Mouse (Mus musculus): ENCODE data around the gene Gm10337. TPM values are rescaled to one million over a fixed set of nuclear protein-coding genes. Genes with fewer than 3 reads are reported as not detected.

The Gm10337 gene
- polyA plus RNA-seq, 1 experiment = not detected

GRCm38 (mm10) chr15:102473246-102473645 lies 30.3 kb upstream of the Gm10337 start:
- Histone ChIP-seq H3K79me2 (ENCODE audit: control insufficient read depth, insufficient read depth) (peaks cover 75% of the 10 kb centered on the region), H3K4me2 (ENCODE audit: low read depth) (peak overlapping the region; percentile 80), H3K4me3 (no peak overlapping the region), H3K27me3 (ENCODE audit: control insufficient read depth, insufficient read depth, insufficient read length) (no peaks in the 10 kb centered on the region), H3K36me3 (ENCODE audit: control insufficient read depth, insufficient read depth) (peaks cover 57% of the 10 kb centered on the region), H3ac (ENCODE audit: control insufficient read depth, insufficient read length) (no peak overlapping the region)
- peak; percentile 16 for TF ChIP-seq POLR2AphosphoS2 (IDR thresholded peaks at IDR 0.05; ENCODE audit: insufficient read length, low read depth)
- TF ChIP-seq USF1 (IDR thresholded peaks at IDR 0.05; ENCODE audit: low read depth) = no peak

- no peak overlapping the region for H3K4me3 ChIP-seq
- peaks cover 88% of the 10 kb centered on the region for H3K79me2 ChIP-seq (ENCODE audit: control insufficient read depth, insufficient read depth)
- H3K4me2 ChIP-seq (ENCODE audit: low read depth) = no peak overlapping the region
- no peak overlapping the region for H3ac ChIP-seq (ENCODE audit: control insufficient read depth, insufficient read length)
- TF ChIP-seq TCF12 (IDR thresholded peaks at IDR 0.05; ENCODE audit: insufficient read depth, poor library complexity, severe bottlenecking) (no peak), MAX (IDR thresholded peaks at IDR 0.05; ENCODE audit: low read depth) (no peak), MYOG (IDR thresholded peaks at IDR 0.05; ENCODE audit: control insufficient read depth in 1 of 3, insufficient read depth in 1 of 3, insufficient read length in 2 of 3, low read depth in 2 of 3) (no peak), REST (IDR thresholded peaks at IDR 0.05; ENCODE audit: insufficient read depth, insufficient read length) (no peak), SRF (IDR thresholded peaks at IDR 0.05; ENCODE audit: control insufficient read depth, insufficient read length, low read depth) (no peak), CEBPB (IDR thresholded peaks at IDR 0.05; ENCODE audit: insufficient read depth, poor library complexity, severe bottlenecking) (no peak), USF1 (IDR thresholded peaks at IDR 0.05; ENCODE audit: low read depth) (no peak), POLR2A (IDR thresholded peaks at IDR 0.05; ENCODE audit: insufficient read length, low read depth) (no peak), POLR2AphosphoS2 (IDR thresholded peaks at IDR 0.05; ENCODE audit: insufficient read length, low read depth) (no peak)
- no peaks in the 10 kb centered on the region for H3K27me3 ChIP-seq (ENCODE audit: control insufficient read depth, insufficient read depth, insufficient read length)
- peaks cover 70% of the 10 kb centered on the region for H3K36me3 ChIP-seq (ENCODE audit: control insufficient read depth, insufficient read depth)
These were observed 29.0 kb upstream of the Gm10337 start for GRCm38 (mm10) chr15:102474520-102474919.

GRCm38 (mm10) chr15:102483136-102483535 lies 20.4 kb upstream of the Gm10337 start:
- Histone ChIP-seq H3K79me2 (ENCODE audit: control insufficient read depth, insufficient read depth) (peaks cover 93% of the 10 kb centered on the region), H3ac (ENCODE audit: control insufficient read depth, insufficient read length) (no peak overlapping the region), H3K4me3 (no peak overlapping the region), H3K36me3 (ENCODE audit: control insufficient read depth, insufficient read depth) (peaks cover 98% of the 10 kb centered on the region), H3K27me3 (ENCODE audit: control insufficient read depth, insufficient read depth, insufficient read length) (no peaks in the 10 kb centered on the region), H3K4me2 (ENCODE audit: low read depth) (no peak overlapping the region)
- TF ChIP-seq TCF12 (IDR thresholded peaks at IDR 0.05; ENCODE audit: insufficient read depth, poor library complexity, severe bottlenecking) (no peak), CEBPB (IDR thresholded peaks at IDR 0.05; ENCODE audit: insufficient read depth, poor library complexity, severe bottlenecking) (no peak), POLR2A (IDR thresholded peaks at IDR 0.05; ENCODE audit: insufficient read length, low read depth) (no peak), POLR2AphosphoS2 (IDR thresholded peaks at IDR 0.05; ENCODE audit: insufficient read length, low read depth) (peak; percentile 29), TCF3 (IDR thresholded peaks at IDR 0.05; ENCODE audit: insufficient read length, low read depth) (no peak), MYOG (IDR thresholded peaks at IDR 0.05; ENCODE audit: control insufficient read depth in 1 of 3, insufficient read depth in 1 of 3, insufficient read length in 2 of 3, low read depth in 2 of 3) (no peak), E2F4 (IDR thresholded peaks at IDR 0.05; ENCODE audit: insufficient read depth) (no peak), MAX (IDR thresholded peaks at IDR 0.05; ENCODE audit: low read depth) (no peak), USF1 (IDR thresholded peaks at IDR 0.05; ENCODE audit: low read depth) (no peak)

- H3K4me3 ChIP-seq = no peak overlapping the region
- no peaks in the 10 kb centered on the region for H3K27me3 ChIP-seq (ENCODE audit: control insufficient read depth, insufficient read depth, insufficient read length)
- H3K79me2 ChIP-seq (ENCODE audit: control insufficient read depth, insufficient read depth) = peaks cover 89% of the 10 kb centered on the region
- no peak overlapping the region for H3K4me2 ChIP-seq (ENCODE audit: low read depth)
- no peak overlapping the region for H3ac ChIP-seq (ENCODE audit: control insufficient read depth, insufficient read length)
- peaks cover 99% of the 10 kb centered on the region for H3K36me3 ChIP-seq (ENCODE audit: control insufficient read depth, insufficient read depth)
- TF ChIP-seq POLR2AphosphoS2 (IDR thresholded peaks at IDR 0.05; ENCODE audit: insufficient read length, low read depth) (peak; percentile 64), POLR2A (IDR thresholded peaks at IDR 0.05; ENCODE audit: insufficient read length, low read depth) (peak; percentile 37), MYOG (IDR thresholded peaks at IDR 0.05; ENCODE audit: control insufficient read depth in 1 of 3, insufficient read depth in 1 of 3, insufficient read length in 2 of 3, low read depth in 2 of 3) (no peak), REST (IDR thresholded peaks at IDR 0.05; ENCODE audit: insufficient read depth, insufficient read length) (no peak), MYOD1 (IDR thresholded peaks at IDR 0.05; ENCODE audit: control insufficient read depth in 1 of 3, insufficient read length in 2 of 3, low read depth in 2 of 3) (no peak)
These were observed 17.7 kb upstream of the Gm10337 start for GRCm38 (mm10) chr15:102485853-102486252.

GRCm38 (mm10) chr15:102487664-102488063 lies 15.9 kb upstream of the Gm10337 start:
- Histone ChIP-seq H3K4me2 (ENCODE audit: low read depth) (no peak overlapping the region), H3K4me3 (no peak overlapping the region), H3K79me2 (ENCODE audit: control insufficient read depth, insufficient read depth) (peaks cover 83% of the 10 kb centered on the region), H3K36me3 (ENCODE audit: control insufficient read depth, insufficient read depth) (peaks cover 99% of the 10 kb centered on the region), H3ac (ENCODE audit: control insufficient read depth, insufficient read length) (no peak overlapping the region), H3K27me3 (ENCODE audit: control insufficient read depth, insufficient read depth, insufficient read length) (no peaks in the 10 kb centered on the region)
- TF ChIP-seq REST (IDR thresholded peaks at IDR 0.05; ENCODE audit: insufficient read depth, insufficient read length) = no peak
- no peak for TF ChIP-seq TCF12 (IDR thresholded peaks at IDR 0.05; ENCODE audit: insufficient read depth, poor library complexity, severe bottlenecking)
- no peak for TF ChIP-seq E2F4 (IDR thresholded peaks at IDR 0.05; ENCODE audit: insufficient read depth)
- TF ChIP-seq SRF (IDR thresholded peaks at IDR 0.05; ENCODE audit: control insufficient read depth, insufficient read length, low read depth) = no peak
- no peak for TF ChIP-seq CEBPB (IDR thresholded peaks at IDR 0.05; ENCODE audit: insufficient read depth, poor library complexity, severe bottlenecking)
- no peak for TF ChIP-seq MYOG (IDR thresholded peaks at IDR 0.05; ENCODE audit: control insufficient read depth in 1 of 3, insufficient read depth in 1 of 3, insufficient read length in 2 of 3, low read depth in 2 of 3)
- TF ChIP-seq POLR2A (IDR thresholded peaks at IDR 0.05; ENCODE audit: insufficient read length, low read depth) = no peak
- no peak for TF ChIP-seq USF1 (IDR thresholded peaks at IDR 0.05; ENCODE audit: low read depth)
- no peak for TF ChIP-seq TCF3 (IDR thresholded peaks at IDR 0.05; ENCODE audit: insufficient read length, low read depth)
- TF ChIP-seq MYOD1 (IDR thresholded peaks at IDR 0.05; ENCODE audit: control insufficient read depth in 1 of 3, insufficient read length in 2 of 3, low read depth in 2 of 3) = no peak
